Mouse (Mus musculus) MEL (cell line): ENCODE results near the gene Usp29. TPM values are rescaled to one million over a fixed set of nuclear protein-coding genes. Genes with fewer than 3 reads are reported as not detected.

Experiments used
- DNase-seq: peaks from one replicate; pipeline ENCODE4 v3.0.0; 2011; ENCODE audit warnings: low read depth, low spot score
- H3K27ac ChIP-seq: 2 replicates; pipeline ENCODE4 v1.5.1; 2012; ENCODE audit warnings: low read depth, mild to moderate bottlenecking, control low read depth, low read length, moderate library complexity; ENCODE audit not compliant: control insufficient read depth
- H3K27me3 ChIP-seq, 2 experiments: fragments of 150-350 bp in 1 of 2; sonication (generic) in 1 of 2; 2 replicates each; pipeline ENCODE4 v1.6.1; 2012; ENCODE audit warnings: low read length in 2 of 2, mild to moderate bottlenecking in 2 of 2, improper control_type of control experiment in 1 of 2, moderate library complexity in 1 of 2; ENCODE audit not compliant: insufficient read depth in 2 of 2, control insufficient read depth in 1 of 2
- H3K36me3 ChIP-seq, 2 experiments: 2 replicates each; pipeline ENCODE4 v1.6.1; 2012 to 2014; ENCODE audit warnings: low read length in 2 of 2, improper control_type of control experiment in 1 of 2, inconsistent platforms in 1 of 2, mild to moderate bottlenecking in 1 of 2; ENCODE audit not compliant: insufficient read depth in 2 of 2, control insufficient read depth in 1 of 2
- H3K4me1 ChIP-seq, 2 experiments: fragments of 150-350 bp in 1 of 2; sonication (generic) in 1 of 2; 2 replicates each; pipeline ENCODE4 v1.6.1; 2012; ENCODE audit warnings: low read length in 2 of 2, improper control_type of control experiment in 1 of 2, mild to moderate bottlenecking in 1 of 2; ENCODE audit not compliant: insufficient read depth in 2 of 2, control insufficient read depth in 1 of 2
- H3K4me3 ChIP-seq, 2 experiments: fragments of 150-350 bp in 1 of 2; sonication (generic) in 1 of 2; 2 replicates each; pipeline ENCODE4 v1.5.1; 2012; ENCODE audit warnings: low read depth in 2 of 2, low read length in 2 of 2, mild to moderate bottlenecking in 2 of 2, moderate library complexity in 2 of 2, control low read depth in 1 of 2, improper control_type of control experiment in 1 of 2; ENCODE audit not compliant: control insufficient read depth in 1 of 2, insufficient read depth in 1 of 2
- H3K79me2 ChIP-seq: 2 replicates; pipeline ENCODE4 v1.6.1; 2012; ENCODE audit warnings: mild to moderate bottlenecking, low read length, moderate library complexity; ENCODE audit not compliant: control insufficient read depth, poor library complexity, insufficient read depth
- H3K9ac ChIP-seq: 2 replicates; pipeline ENCODE4 v1.6.1; 2012; ENCODE audit warnings: low read depth, mild to moderate bottlenecking, control low read depth, low read length, moderate library complexity; ENCODE audit not compliant: control insufficient read depth, poor library complexity, severe bottlenecking
- H3K9me3 ChIP-seq: fragments of 150-350 bp; sonication (generic); replicated peaks from 2 replicates; pipeline ENCODE4 v1.6.1; 2012; ENCODE audit warnings: mild to moderate bottlenecking, low read length, improper control_type of control experiment, moderate library complexity; ENCODE audit not compliant: insufficient read depth
- CTCF ChIP-seq, 3 experiments: IDR thresholded peaks in 2 of 3; conservative IDR thresholded peaks in 1 of 3; 2 replicates each; pipeline ENCODE4 v1.5.1; 2011 to 2012; ENCODE audit warnings: low read length in 3 of 3, low read depth in 2 of 3, mild to moderate bottlenecking in 2 of 3, improper control_type of control experiment in 1 of 3, inconsistent platforms in 1 of 3, mixed read lengths in 1 of 3, moderate library complexity in 1 of 3; ENCODE audit not compliant: control insufficient read depth in 1 of 3, insufficient read depth in 1 of 3, poor library complexity in 1 of 3, severe bottlenecking in 1 of 3
- EP300 ChIP-seq, 2 experiments: IDR thresholded peaks; 2 replicates each; pipeline ENCODE4 v1.6.1; 2011; ENCODE audit warnings: improper control_type of control experiment in 2 of 2, low read length in 2 of 2, low read depth in 1 of 2, mild to moderate bottlenecking in 1 of 2
- GABPA ChIP-seq: IDR thresholded peaks from 2 replicates; pipeline ENCODE4 v1.6.1; 2012; ENCODE audit warnings: low read depth, mild to moderate bottlenecking, inconsistent platforms, low read length, improper control_type of control experiment, moderate library complexity
- GATA1 ChIP-seq: IDR thresholded peaks from 2 replicates; pipeline ENCODE4 v1.6.1; 2011; ENCODE audit warnings: low read depth, low read length, improper control_type of control experiment
- JUND ChIP-seq: IDR thresholded peaks from 2 replicates; pipeline ENCODE4 v1.6.1; 2011; ENCODE audit warnings: low read depth, mild to moderate bottlenecking, improper control_type of control experiment, low read length
- KAT2A ChIP-seq: conservative IDR thresholded peaks from 2 replicates; pipeline ENCODE4 v1.6.1; 2012; ENCODE audit warnings: low read depth, low read length, improper control_type of control experiment, inconsistent platforms
- MAX ChIP-seq: IDR thresholded peaks from 2 replicates; pipeline ENCODE4 v1.6.1; 2011; ENCODE audit warnings: low read length, improper control_type of control experiment
- MEF2A ChIP-seq: IDR thresholded peaks from 2 replicates; pipeline ENCODE4 v1.6.1; 2014; ENCODE audit warnings: low read depth, mild to moderate bottlenecking, inconsistent platforms, low read length, improper control_type of control experiment; ENCODE audit not compliant: poor library complexity, insufficient replicate concordance, severe bottlenecking; ENCODE audit errors: extremely low read depth
- MYB ChIP-seq: IDR thresholded peaks from 2 replicates; pipeline ENCODE4 v1.6.1; 2011; ENCODE audit warnings: mild to moderate bottlenecking, low read depth, low read length, improper control_type of control experiment
- MYC ChIP-seq: IDR thresholded peaks from 2 replicates; pipeline ENCODE4 v1.6.1; 2011; ENCODE audit warnings: low read depth, mild to moderate bottlenecking, low read length, improper control_type of control experiment, moderate library complexity
- POLR2A ChIP-seq, 2 experiments: IDR thresholded peaks; 2 replicates each; pipeline ENCODE4 v1.6.1; 2011 to 2012; ENCODE audit warnings: low read length in 2 of 2, mild to moderate bottlenecking in 2 of 2, control low read depth in 1 of 2, improper control_type of control experiment in 1 of 2, low read depth in 1 of 2, moderate library complexity in 1 of 2; ENCODE audit not compliant: control insufficient read depth in 1 of 2, insufficient read depth in 1 of 2, poor library complexity in 1 of 2
- POLR2AphosphoS5 ChIP-seq: IDR thresholded peaks from 2 replicates; pipeline ENCODE4 v1.6.1; 2012; ENCODE audit warnings: low read depth, borderline replicate concordance, mild to moderate bottlenecking, inconsistent platforms, low read length, moderate library complexity, mixed read lengths
- RAD21 ChIP-seq: IDR thresholded peaks from 2 replicates; pipeline ENCODE4 v1.6.1; 2011; ENCODE audit warnings: mild to moderate bottlenecking, low read depth, low read length, improper control_type of control experiment
- RCOR1 ChIP-seq: IDR thresholded peaks from 2 replicates; pipeline ENCODE4 v1.6.1; 2012; ENCODE audit warnings: low read depth, mild to moderate bottlenecking, inconsistent platforms, low read length, improper control_type of control experiment
- SIN3A ChIP-seq: IDR thresholded peaks from 2 replicates; pipeline ENCODE4 v1.6.1; 2012; ENCODE audit warnings: low read length, improper control_type of control experiment, inconsistent platforms
- TAL1 ChIP-seq: IDR thresholded peaks from 2 replicates; pipeline ENCODE4 v1.6.1; 2012; ENCODE audit warnings: mild to moderate bottlenecking, inconsistent platforms, low read length, moderate library complexity, mixed read lengths
- TBP ChIP-seq: IDR thresholded peaks from 2 replicates; pipeline ENCODE4 v1.8.0; 2011; ENCODE audit warnings: low read depth, low read length, improper control_type of control experiment
- TCF12 ChIP-seq: IDR thresholded peaks from 2 replicates; pipeline ENCODE4 v1.6.1; 2014; ENCODE audit warnings: low read depth, mild to moderate bottlenecking, inconsistent platforms, low read length, improper control_type of control experiment, moderate library complexity
- ZC3H11A ChIP-seq: IDR thresholded peaks from 2 replicates; pipeline ENCODE4 v1.6.1; 2012; ENCODE audit warnings: low read depth, mild to moderate bottlenecking, inconsistent platforms, low read length, improper control_type of control experiment
- ZKSCAN1 ChIP-seq: IDR thresholded peaks from 2 replicates; pipeline ENCODE4 v1.6.1; 2012; ENCODE audit warnings: low read depth, mild to moderate bottlenecking, inconsistent platforms, low read length, improper control_type of control experiment, moderate library complexity
- polyA plus RNA-seq, 2 experiments: library from polyadenylated mRNA; stranded (reverse) in 1 of 2; unstranded in 1 of 2; fragments of >175 nt in 1 of 2; fragments of >200 nt in 1 of 2; gene quantifications; 2 replicates each; pipeline versions ENCODE4 v1.2.1 to v1.2.4; 2012; ENCODE audit warnings: low replicate concordance in 2 of 2, low read depth in 1 of 2; ENCODE audit not compliant: insufficient read length in 2 of 2, insufficient read depth in 1 of 2, missing spikeins in 1 of 2
- total RNA-seq: library from RNA; depleted of rRNA; stranded (reverse); fragments of 300-350 nt; gene quantifications from 2 replicates; pipeline ENCODE4 v1.2.3, GENCODE M21; 2012

The Usp29 gene
- total and polyA plus RNA-seq, 3 experiments: not detected

GRCm38 (mm10) chr7:6793811-6794210, 63.4 kb downstream of the Usp29 start:
- H3K9me3 ChIP-seq: no peaks in the 10 kb centered on the region
- no peaks in the 10 kb centered on the region for H3K36me3 ChIP-seq
- no peaks in the 10 kb centered on the region for H3K4me1 ChIP-seq
- H3K9ac ChIP-seq: no peak overlapping the region
- no peak overlapping the region for H3K4me3 ChIP-seq
- DNase-seq: no peak
- no peak overlapping the region for H3K27ac ChIP-seq
- no peaks in the 10 kb centered on the region for H3K27me3 ChIP-seq
- TF ChIP-seq TAL1: no peak
- TF ChIP-seq RAD21: no peak
- no peak for TF ChIP-seq EP300 (IDR thresholded peaks at IDR 0.05; ENCODE audit: low read depth in 1 of 2, low read length in 2 of 2)
- no peak for TF ChIP-seq POLR2A (IDR thresholded peaks at IDR 0.05; ENCODE audit: control insufficient read depth in 1 of 2, insufficient read depth in 1 of 2, low read depth in 1 of 2, low read length in 2 of 2, poor library complexity in 1 of 2)
- TF ChIP-seq POLR2AphosphoS5: no peak
- TF ChIP-seq TCF12: no peak
- no peak for TF ChIP-seq ZC3H11A
- no peak for TF ChIP-seq ZKSCAN1
- H3K79me2 ChIP-seq: no peaks in the 10 kb centered on the region

GRCm38 (mm10) chr7:6797408-6797807, 67.0 kb downstream of the Usp29 start:
- H3K4me3 ChIP-seq: no peak overlapping the region
- DNase-seq: no peak

GRCm38 (mm10) chr7:6799105-6799805, 68.9 kb downstream of the Usp29 start:
- H3K9ac ChIP-seq: no peak overlapping the region
- DNase-seq: no peak
- no peaks in the 10 kb centered on the region for H3K4me1 ChIP-seq
- no peaks in the 10 kb centered on the region for H3K9me3 ChIP-seq
- no peak overlapping the region for H3K4me3 ChIP-seq
- no peaks in the 10 kb centered on the region for H3K27me3 ChIP-seq
- H3K36me3 ChIP-seq: no peaks in the 10 kb centered on the region
- H3K79me2 ChIP-seq: no peaks in the 10 kb centered on the region
- TF ChIP-seq ZC3H11A (no peak), MAX (no peak), MEF2A (no peak), RCOR1 (no peak), JUND (no peak), SIN3A (no peak), MYB (no peak), TBP (no peak), CTCF (IDR thresholded peaks at IDR 0.05 in 2 of 3, conservative IDR thresholded peaks at IDR 0.05 in 1 of 3; ENCODE audit: control insufficient read depth in 1 of 3, insufficient read depth in 1 of 3, low read depth in 2 of 3, low read length in 3 of 3, poor library complexity in 1 of 3, severe bottlenecking in 1 of 3) (no peak), POLR2AphosphoS5 (no peak)
- no peak overlapping the region for H3K27ac ChIP-seq

More at GRCm38 (mm10) chr7:6797408-6797807, 67.0 kb downstream of the Usp29 start:
- H3K36me3 ChIP-seq: no peaks in the 10 kb centered on the region
- H3K4me1 ChIP-seq: no peaks in the 10 kb centered on the region
- H3K27ac ChIP-seq: no peak overlapping the region
- TF ChIP-seq MYC (no peak), EP300 (IDR thresholded peaks at IDR 0.05; ENCODE audit: low read depth in 1 of 2, low read length in 2 of 2) (no peak), MEF2A (no peak), GATA1 (no peak), CTCF (IDR thresholded peaks at IDR 0.05 in 2 of 3, conservative IDR thresholded peaks at IDR 0.05 in 1 of 3; ENCODE audit: control insufficient read depth in 1 of 3, insufficient read depth in 1 of 3, low read depth in 2 of 3, low read length in 3 of 3, poor library complexity in 1 of 3, severe bottlenecking in 1 of 3) (no peak), TAL1 (no peak), GABPA (no peak), KAT2A (no peak)
- H3K9me3 ChIP-seq: no peaks in the 10 kb centered on the region
- no peaks in the 10 kb centered on the region for H3K27me3 ChIP-seq
- no peak overlapping the region for H3K9ac ChIP-seq
- H3K79me2 ChIP-seq: no peaks in the 10 kb centered on the region
